ENCODE assay signal across 8 mouse cellular contexts in the genomic region with DNA sequence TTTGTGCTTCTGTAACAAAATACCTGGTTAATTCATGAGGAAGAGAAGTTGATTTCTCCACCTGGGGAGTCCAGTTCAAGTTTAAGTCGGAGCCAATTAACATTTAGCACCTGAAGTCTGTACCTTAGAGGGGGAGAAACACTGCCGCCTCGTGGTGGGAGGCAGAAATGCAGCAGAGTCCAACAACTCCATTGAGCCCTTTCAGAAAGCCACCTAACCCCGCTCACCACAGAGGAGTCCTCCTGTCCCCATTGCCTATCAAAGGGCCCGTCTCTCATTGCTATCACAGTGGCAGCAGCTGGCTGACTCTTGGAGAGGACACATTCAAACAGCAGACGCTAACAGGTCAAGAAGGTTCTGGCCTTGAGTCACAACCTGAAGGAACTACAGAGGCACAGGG. TPM values are rescaled to one million over a fixed set of nuclear protein-coding genes. Genes with fewer than 3 reads are reported as not detected.
A peak's percentile ranks its signal among the peaks of the same experiment; 100 is the strongest.
DNase-seq lines count a peak whose midpoint lies in the region; ATAC-seq and TF ChIP-seq lines count a peak whose summit lies in the region.

No protein-coding gene starts in this region.

- no peak overlapping the region for H3K4me3 ChIP-seq in kidney, adult 2 months (ENCODE audit: insufficient read depth, low read depth, low read length)
- H3K4me3 ChIP-seq in kidney, embryonic 15.5 days (replicated peaks) = no peak overlapping the region
- H3K4me3 ChIP-seq in E14TG2a.4 (replicated peaks; ENCODE audit: low read length) = no peak overlapping the region
- no peak overlapping the region for H3K4me3 ChIP-seq in embryonic facial prominence, embryonic 10.5 days
- no peak overlapping the region for H3K4me3 ChIP-seq in liver, embryonic 11.5 days (ENCODE audit: low read depth, low read length)
- H3K4me3 ChIP-seq in spleen, adult 2 months (ENCODE audit: extremely low read depth, insufficient read depth, insufficient read length) = no peak overlapping the region
- H3K4me3 ChIP-seq in forebrain, embryonic 11.5 days (ENCODE audit: low read depth, low read length) = no peak overlapping the region

- no peaks in the 10 kb centered on the region for H3K9me3 ChIP-seq in kidney, embryonic 15.5 days (replicated peaks)
- no peaks in the 10 kb centered on the region for H3K9me3 ChIP-seq in E14TG2a.4 (ENCODE audit: low read length)
- no peaks in the 10 kb centered on the region for H3K9me3 ChIP-seq in embryonic facial prominence, embryonic 10.5 days
- H3K9me3 ChIP-seq in liver, embryonic 11.5 days (ENCODE audit: control insufficient read depth, low read length) = no peaks in the 10 kb centered on the region
- H3K9me3 ChIP-seq in forebrain, embryonic 11.5 days (ENCODE audit: control insufficient read depth, low read length) = no peaks in the 10 kb centered on the region

- no peak for ATAC-seq in kidney, embryonic 15.5 days (replicated peaks; ENCODE audit: low FRiP score)
- no peak for ATAC-seq in liver, embryonic 11.5 days (replicated peaks; ENCODE audit: low FRiP score)
- no peak for ATAC-seq in forebrain, embryonic 11.5 days (replicated peaks; ENCODE audit: low FRiP score)

- H3K36me3 ChIP-seq in kidney, adult 2 months (ENCODE audit: control insufficient read depth, insufficient read depth, low read length) = no peaks in the 10 kb centered on the region
- no peaks in the 10 kb centered on the region for H3K36me3 ChIP-seq in kidney, embryonic 15.5 days
- no peaks in the 10 kb centered on the region for H3K36me3 ChIP-seq in E14TG2a.4 (ENCODE audit: insufficient read depth, low read length)
- no peaks in the 10 kb centered on the region for H3K36me3 ChIP-seq in embryonic facial prominence, embryonic 10.5 days (replicated peaks)
- H3K36me3 ChIP-seq in liver, embryonic 11.5 days (ENCODE audit: control insufficient read depth, insufficient read depth, low read length) = no peaks in the 10 kb centered on the region
- no peaks in the 10 kb centered on the region for H3K36me3 ChIP-seq in spleen, adult 2 months (ENCODE audit: control insufficient read depth, insufficient read depth, low read length)
- H3K36me3 ChIP-seq in forebrain, embryonic 11.5 days (ENCODE audit: control insufficient read depth, insufficient read depth, low read length) = no peaks in the 10 kb centered on the region

- DNase-seq in kidney, adult 2 months = peak; percentile 57
- DNase-seq in adrenal gland, postnatal 14 days = peak; percentile 72
- peak; percentile 41 for DNase-seq in embryonic facial prominence, embryonic 10.5 days (ENCODE audit: low spot score)
- DNase-seq in liver, embryonic 11.5 days (ENCODE audit: low spot score) = peak; percentile 40
- DNase-seq in spleen, adult 2 months (ENCODE audit: low read depth in 1 of 2, low spot score in 2 of 2) = peak; percentile 18 to 50
- DNase-seq in forebrain, embryonic 11.5 days (ENCODE audit: low spot score) = no peak

- H3K4me2 ChIP-seq in kidney, embryonic 15.5 days = no peak overlapping the region
- no peak overlapping the region for H3K4me2 ChIP-seq in liver, embryonic 11.5 days
- H3K4me2 ChIP-seq in forebrain, embryonic 11.5 days (ENCODE audit: low read depth, low read length, severe bottlenecking) = no peak overlapping the region

- 12% methylated on average over 6 of the region's 6 CpGs for WGBS in kidney, adult 2 months
- WGBS in kidney, embryonic 15.5 days = 23% methylated on average over 6 of the region's 6 CpGs
- WGBS in embryonic facial prominence, embryonic 10.5 days = 29% methylated on average over 6 of the region's 6 CpGs
- 21% methylated on average over 6 of the region's 6 CpGs for WGBS in liver, embryonic 11.5 days
- 19% methylated on average over 6 of the region's 6 CpGs for WGBS in spleen, adult 2 months
- WGBS in forebrain, embryonic 11.5 days = 29% methylated on average over 6 of the region's 6 CpGs

- no peaks in the 10 kb centered on the region for H3K27me3 ChIP-seq in kidney, adult 2 months (replicated peaks; ENCODE audit: control insufficient read depth, insufficient read depth, low read length)
- H3K27me3 ChIP-seq in kidney, embryonic 15.5 days = no peaks in the 10 kb centered on the region
- H3K27me3 ChIP-seq in E14TG2a.4 (ENCODE audit: insufficient read depth, low read length) = no peaks in the 10 kb centered on the region
- no peaks in the 10 kb centered on the region for H3K27me3 ChIP-seq in embryonic facial prominence, embryonic 10.5 days (replicated peaks; ENCODE audit: low read depth, poor library complexity, severe bottlenecking)
- no peaks in the 10 kb centered on the region for H3K27me3 ChIP-seq in liver, embryonic 11.5 days (replicated peaks; ENCODE audit: control insufficient read depth, insufficient read depth, low read length)
- H3K27me3 ChIP-seq in spleen, adult 2 months (ENCODE audit: control insufficient read depth, insufficient read depth, low read length) = no peaks in the 10 kb centered on the region
- H3K27me3 ChIP-seq in forebrain, embryonic 11.5 days (ENCODE audit: control insufficient read depth, insufficient read depth, low read length) = no peaks in the 10 kb centered on the region

- H3K27ac ChIP-seq in kidney, adult 2 months (ENCODE audit: insufficient read depth, low read depth, low read length) = no peak overlapping the region
- H3K27ac ChIP-seq in kidney, embryonic 15.5 days = no peak overlapping the region
- H3K27ac ChIP-seq in embryonic facial prominence, embryonic 10.5 days (replicated peaks) = no peak overlapping the region
- H3K27ac ChIP-seq in liver, embryonic 11.5 days (ENCODE audit: low read depth, low read length) = no peak overlapping the region
- no peak overlapping the region for H3K27ac ChIP-seq in spleen, adult 2 months (ENCODE audit: insufficient read depth, low read length)
- H3K27ac ChIP-seq in forebrain, embryonic 11.5 days (ENCODE audit: low read depth, low read length) = no peak overlapping the region

- no peaks in the 10 kb centered on the region for H3K4me1 ChIP-seq in kidney, adult 2 months (ENCODE audit: control insufficient read depth, insufficient read depth, low read length)
- H3K4me1 ChIP-seq in kidney, embryonic 15.5 days = no peaks in the 10 kb centered on the region
- no peaks in the 10 kb centered on the region for H3K4me1 ChIP-seq in E14TG2a.4 (replicated peaks; ENCODE audit: low read depth, low read length)
- no peaks in the 10 kb centered on the region for H3K4me1 ChIP-seq in embryonic facial prominence, embryonic 10.5 days
- no peaks in the 10 kb centered on the region for H3K4me1 ChIP-seq in liver, embryonic 11.5 days (replicated peaks; ENCODE audit: control insufficient read depth, insufficient read depth, low read length)
- H3K4me1 ChIP-seq in spleen, adult 2 months (ENCODE audit: control insufficient read depth, insufficient read depth, insufficient read length) = no peaks in the 10 kb centered on the region
- H3K4me1 ChIP-seq in forebrain, embryonic 11.5 days (replicated peaks; ENCODE audit: control insufficient read depth, insufficient read depth, low read length) = no peaks in the 10 kb centered on the region

- TF ChIP-seq POLR2A in kidney, adult 2 months (IDR thresholded peaks at IDR 0.05; ENCODE audit: low read depth, low read length) = no peak
- TF ChIP-seq POLR2A in spleen, adult 2 months (IDR thresholded peaks at IDR 0.05; ENCODE audit: low read depth, low read length) = no peak

- no peak overlapping the region for H3K9ac ChIP-seq in kidney, embryonic 15.5 days
- no peak overlapping the region for H3K9ac ChIP-seq in liver, embryonic 11.5 days (ENCODE audit: low read depth, low read length)
- H3K9ac ChIP-seq in forebrain, embryonic 11.5 days (ENCODE audit: low read length) = no peak overlapping the region

- TF ChIP-seq CTCF in kidney, adult 2 months (conservative IDR thresholded peaks at IDR 0.05; ENCODE audit: insufficient read depth, insufficient read length, low read depth, low read length) = peak; percentile 86
- peak; percentile 99 for TF ChIP-seq CTCF in E14TG2a.4 (conservative IDR thresholded peaks at IDR 0.05; ENCODE audit: low read length)
- peak; percentile 75; the same call in 1 of the 2 replicates for TF ChIP-seq CTCF in spleen, adult 2 months (IDR thresholded peaks at IDR 0.05; ENCODE audit: extremely low read depth, insufficient read depth, insufficient read length, insufficient replicate concordance)

RNA-seq across cellular contexts. Expression of a gene that starts 37.5 kb away (rescaled TPM):
- polyA plus RNA-seq in kidney, adult 2 months (2012; rRNA removed) = 0.08 and 0.19 TPM in 2 replicates
- polyA plus RNA-seq in kidney, embryonic 15.5 days (2015; fragmentation: Nextera tagmentation; extraction: Ambion mirVana) = 0.21 TPM in 1 of 2 replicates, not detected in the other
- not detected in 2 replicates for total RNA-seq in adrenal gland, postnatal 14 days (2021)
- polyA plus RNA-seq in embryonic facial prominence, embryonic 10.5 days (2016; fragmentation: Nextera tagmentation; extraction: Ambion mirVana) = not detected in 2 replicates
- polyA plus RNA-seq in liver, embryonic 11.5 days (2014; fragmentation: Nextera tagmentation; extraction: Ambion mirVana) = not detected in 2 replicates
- polyA plus RNA-seq in spleen, adult 2 months (2012; rRNA removed) = 0.07 and 0.08 TPM in 2 replicates
- not detected in 2 replicates for polyA plus RNA-seq in forebrain, embryonic 11.5 days (2014; fragmentation: Nextera tagmentation; extraction: Ambion mirVana)

RNA-seq across cellular contexts. Expression of a gene that starts 37.6 kb away (rescaled TPM):
- 0.99 and 1.0 TPM in 2 replicates for polyA plus RNA-seq in kidney, adult 2 months (2012; rRNA removed)
- polyA plus RNA-seq in kidney, embryonic 15.5 days (2015; fragmentation: Nextera tagmentation; extraction: Ambion mirVana) = 1.0 and 1.7 TPM in 2 replicates
- total RNA-seq in adrenal gland, postnatal 14 days (2021) = 2.9 and 3.2 TPM in 2 replicates
- polyA plus RNA-seq in embryonic facial prominence, embryonic 10.5 days (2016; fragmentation: Nextera tagmentation; extraction: Ambion mirVana) = 1.7 and 2.1 TPM in 2 replicates
- polyA plus RNA-seq in liver, embryonic 11.5 days (2014; fragmentation: Nextera tagmentation; extraction: Ambion mirVana) = 3.2 and 3.3 TPM in 2 replicates
- polyA plus RNA-seq in spleen, adult 2 months (2012; rRNA removed) = 0.08 and 0.22 TPM in 2 replicates
- 4.0 TPM in 2 replicates for polyA plus RNA-seq in forebrain, embryonic 11.5 days (2014; fragmentation: Nextera tagmentation; extraction: Ambion mirVana)

RNA-seq across cellular contexts. Expression of a gene that starts 51.0 kb away (rescaled TPM):
- 427 and 428 TPM in 2 replicates for polyA plus RNA-seq in kidney, adult 2 months (2012; rRNA removed)
- 11.1 and 11.2 TPM in 2 replicates for polyA plus RNA-seq in kidney, embryonic 15.5 days (2015; fragmentation: Nextera tagmentation; extraction: Ambion mirVana)
- 15.4 and 19.7 TPM in 2 replicates for total RNA-seq in adrenal gland, postnatal 14 days (2021)
- 0.38 and 0.86 TPM in 2 replicates for polyA plus RNA-seq in embryonic facial prominence, embryonic 10.5 days (2016; fragmentation: Nextera tagmentation; extraction: Ambion mirVana)
- polyA plus RNA-seq in liver, embryonic 11.5 days (2014; fragmentation: Nextera tagmentation; extraction: Ambion mirVana) = 1.2 and 1.5 TPM in 2 replicates
- polyA plus RNA-seq in spleen, adult 2 months (2012; rRNA removed) = 731 and 1,353 TPM in 2 replicates
- polyA plus RNA-seq in forebrain, embryonic 11.5 days (2014; fragmentation: Nextera tagmentation; extraction: Ambion mirVana) = 0.79 and 1.1 TPM in 2 replicates

Comparison
In these comparisons a context has a peak if more than half of its experiments do, and no peak if none do; other contexts are left out.
1. RNA of a gene that starts 51.0 kb away (polyA plus RNA-seq): 731 to 1,353 TPM in spleen, adult 2 months and 427 to 428 TPM in kidney, adult 2 months; 11.1 to 11.2 TPM in kidney, embryonic 15.5 days, 1.2 to 1.5 TPM in liver, embryonic 11.5 days, 0.38 to 0.86 TPM in embryonic facial prominence, embryonic 10.5 days and 0.79 to 1.1 TPM in forebrain, embryonic 11.5 days; every median in the first group is over 10 times any median in the second.
2. Peak in every context shown above with its lines, with median percentiles within 50 percentile points of each other: CTCF ChIP-seq.